Mouse (Mus musculus) cerebellum, postnatal 14 days (tissue): ENCODE results near the gene Rabepk.
"Not testable (repeated sequence)": the region's sequence is repeated elsewhere in the genome, so short reads cannot be mapped to it uniquely, and the experiment has no call there.

ENCODE experiments used
- DNase-seq, 2 experiments: peaks; one replicate each; pipeline ENCODE4 v3.0.0; 2021; ENCODE audit warnings: mixed read lengths in 2 of 2

Rabepk gene

GRCm38 (mm10) chr2:34799357-34800256 is at the start of gene Rabepk:
TSS of gene Rabepk (minus strand) at chr2:34799912.
- DNase-seq = peak; percentile 81 to 82

- no peak for DNase-seq
Observed at GRCm38 (mm10) chr2:34847702-34848101, 48.0 kb upstream of the Rabepk start.

- DNase-seq = no peak
Observed at GRCm38 (mm10) chr2:34843211-34843939, 43.7 kb upstream of the Rabepk start.

GRCm38 (mm10) chr2:34841706-34842105 is 42.0 kb upstream of the Rabepk start:
- DNase-seq = no peak

GRCm38 (mm10) chr2:34840143-34840542 is 40.4 kb upstream of the Rabepk start:
- DNase-seq = not testable (repeated sequence)

- DNase-seq = no peak
Observed at GRCm38 (mm10) chr2:34835669-34836068, 36.0 kb upstream of the Rabepk start.

- no peak for DNase-seq
Observed at GRCm38 (mm10) chr2:34833624-34834023, 33.9 kb upstream of the Rabepk start.

- DNase-seq = not testable (repeated sequence)
Observed at GRCm38 (mm10) chr2:34832766-34833457, 33.2 kb upstream of the Rabepk start, which contains the start of gene Gm34653. TSS of gene Gm34653 (plus strand) at chr2:34833007.

- DNase-seq = not testable (repeated sequence)
Observed at GRCm38 (mm10) chr2:34830066-34830465, 30.4 kb upstream of the Rabepk start.

- no peak for DNase-seq
Observed at GRCm38 (mm10) chr2:34828026-34828425, 28.3 kb upstream of the Rabepk start.

- DNase-seq = no peak
Observed at GRCm38 (mm10) chr2:34827591-34827990, 27.9 kb upstream of the Rabepk start.

GRCm38 (mm10) chr2:34826460-34827231 is 26.9 kb upstream of the Rabepk start:
- peak in 1 of 2 experiments; percentile 13 for DNase-seq

- DNase-seq = peak; percentile 93 to 96
Observed at GRCm38 (mm10) chr2:34825827-34826459, 26.2 kb upstream of the Rabepk start, which contains the start of gene Fbxw2. TSS of gene Fbxw2 (minus strand) at chr2:34826311.

GRCm38 (mm10) chr2:34818492-34818891 is 18.8 kb upstream of the Rabepk start:
- DNase-seq = no peak

- DNase-seq = not testable (repeated sequence)
Observed at GRCm38 (mm10) chr2:34815893-34816292, 16.2 kb upstream of the Rabepk start.

GRCm38 (mm10) chr2:34812706-34813105 is 13.0 kb upstream of the Rabepk start:
- DNase-seq = no peak

- no peak for DNase-seq
Observed at GRCm38 (mm10) chr2:34810775-34811174, 11.1 kb upstream of the Rabepk start.

GRCm38 (mm10) chr2:34809568-34809967 is 9.9 kb upstream of the Rabepk start:
- no peak for DNase-seq

- DNase-seq = no peak
Observed at GRCm38 (mm10) chr2:34808057-34808456, 8.3 kb upstream of the Rabepk start.

GRCm38 (mm10) chr2:34805364-34805950 is 5.7 kb upstream of the Rabepk start:
- DNase-seq = no peak

- peak in 1 of 2 experiments; percentile 45 for DNase-seq
Observed at GRCm38 (mm10) chr2:34804815-34805214, 5.1 kb upstream of the Rabepk start.
